Mouse (Mus musculus) CH12.LX (cell line): ENCODE data around the gene Cd70. TPM values are rescaled to one million over a fixed set of nuclear protein-coding genes. Genes with fewer than 3 reads are reported as not detected.
A peak's percentile ranks its signal among the peaks of the same experiment; 100 is the strongest.

Source experiments
- DNase-seq: peaks from one replicate; pipeline ENCODE4 v3.0.0-alpha.2; 2013; ENCODE audit errors: extremely low read depth
- H3K27ac ChIP-seq: 2 replicates; pipeline ENCODE4 v1.5.1; 2012; ENCODE audit warnings: low read depth, mild to moderate bottlenecking, control low read depth, moderate library complexity; ENCODE audit not compliant: insufficient read depth
- H3K27me3 ChIP-seq: replicated peaks from 2 replicates; pipeline ENCODE3; 2012; ENCODE audit warnings: inconsistent platforms
- H3K36me3 ChIP-seq, 2 experiments: replicated peaks in 1 of 2; 2 replicates each; pipeline versions ENCODE3 to v1.6.1; 2012; ENCODE audit warnings: inconsistent platforms in 1 of 2, low read length in 1 of 2, mild to moderate bottlenecking in 1 of 2, mixed read lengths in 1 of 2, moderate library complexity in 1 of 2; ENCODE audit not compliant: control insufficient read depth in 1 of 2, insufficient read depth in 1 of 2
- H3K4me1 ChIP-seq, 2 experiments: 2 replicates each; pipeline ENCODE4 v1.6.1; 2012; ENCODE audit warnings: inconsistent platforms in 1 of 2, moderate library complexity in 1 of 2; ENCODE audit not compliant: insufficient read depth in 2 of 2, control insufficient read depth in 1 of 2
- H3K4me2 ChIP-seq: 2 replicates; pipeline ENCODE4 v1.6.1; 2012; ENCODE audit warnings: low read depth, mild to moderate bottlenecking, control low read depth; ENCODE audit not compliant: poor library complexity, insufficient read depth, severe bottlenecking
- H3K4me3 ChIP-seq, 3 experiments: fragments of 150-350 bp in 1 of 3; sonication (generic) in 1 of 3; replicated peaks in 1 of 3; 2 replicates each; pipeline versions ENCODE3 to v1.5.1; 2011 to 2012; ENCODE audit warnings: low read depth in 2 of 3, low read length in 2 of 3, mild to moderate bottlenecking in 2 of 3, moderate library complexity in 2 of 3, control low read depth in 1 of 3, improper control_type of control experiment in 1 of 3, inconsistent platforms in 1 of 3, mixed read lengths in 1 of 3; ENCODE audit not compliant: poor library complexity in 1 of 3
- H3K79me2 ChIP-seq: replicated peaks from 2 replicates; pipeline ENCODE4 v1.6.1; 2012; ENCODE audit warnings: mild to moderate bottlenecking, moderate library complexity; ENCODE audit not compliant: control insufficient read depth, poor library complexity, insufficient read depth, severe bottlenecking; ENCODE audit errors: extremely low read depth
- H3K9ac ChIP-seq: 2 replicates; pipeline ENCODE4 v1.6.1; 2012; ENCODE audit warnings: low read depth, mild to moderate bottlenecking, control low read depth, moderate library complexity; ENCODE audit not compliant: insufficient read depth
- H3K9me3 ChIP-seq: replicated peaks from 2 replicates; pipeline ENCODE3; 2012; ENCODE audit warnings: low read length, inconsistent platforms, mixed read lengths
- BHLHE40 ChIP-seq: IDR thresholded peaks from 2 replicates; pipeline ENCODE4 v1.6.1; 2011; ENCODE audit warnings: mild to moderate bottlenecking, low read depth, low read length, improper control_type of control experiment
- CHD1 ChIP-seq: IDR thresholded peaks from 2 replicates; pipeline ENCODE4 v1.6.1; 2012; ENCODE audit warnings: low read depth, low read length, improper control_type of control experiment, inconsistent platforms
- CTCF ChIP-seq, 2 experiments: IDR thresholded peaks in 1 of 2; conservative IDR thresholded peaks in 1 of 2; 2 replicates each; pipeline ENCODE4 v1.5.1; 2011 to 2012; ENCODE audit warnings: low read depth in 2 of 2, low read length in 2 of 2, improper control_type of control experiment in 1 of 2, inconsistent platforms in 1 of 2, mild to moderate bottlenecking in 1 of 2, moderate library complexity in 1 of 2
- E2F4 ChIP-seq: IDR thresholded peaks from 2 replicates; pipeline ENCODE4 v1.6.1; 2011; ENCODE audit warnings: low read depth, low read length, improper control_type of control experiment; ENCODE audit not compliant: insufficient replicate concordance
- ELF1 ChIP-seq: IDR thresholded peaks from 2 replicates; pipeline ENCODE4 v1.6.1; 2014; ENCODE audit warnings: low read depth, mild to moderate bottlenecking, inconsistent platforms, low read length, improper control_type of control experiment
- EP300 ChIP-seq: IDR thresholded peaks from 2 replicates; pipeline ENCODE4 v1.6.1; 2011; ENCODE audit warnings: low read length, improper control_type of control experiment
- ETS1 ChIP-seq: conservative IDR thresholded peaks from 2 replicates; pipeline ENCODE4 v1.6.1; 2012; ENCODE audit warnings: low read depth, mild to moderate bottlenecking, inconsistent platforms, low read length, improper control_type of control experiment, moderate library complexity
- HCFC1 ChIP-seq: IDR thresholded peaks from 2 replicates; pipeline ENCODE4 v1.6.1; 2012; ENCODE audit warnings: low read depth, mild to moderate bottlenecking, inconsistent platforms, low read length, improper control_type of control experiment
- IRF4 ChIP-seq: IDR thresholded peaks from 2 replicates; pipeline ENCODE4 v1.6.1; 2014; ENCODE audit warnings: low read depth, mild to moderate bottlenecking, inconsistent platforms, low read length, improper control_type of control experiment
- JUN ChIP-seq: IDR thresholded peaks from 2 replicates; pipeline ENCODE4 v1.6.1; 2011; ENCODE audit warnings: low read depth, mild to moderate bottlenecking, low read length, improper control_type of control experiment, moderate library complexity; ENCODE audit not compliant: insufficient read depth
- JUND ChIP-seq: conservative IDR thresholded peaks from 2 replicates; pipeline ENCODE4 v1.6.1; 2011; ENCODE audit warnings: low read depth, low read length, improper control_type of control experiment
- KAT2A ChIP-seq: IDR thresholded peaks from 2 replicates; pipeline ENCODE4 v1.6.1; 2012; ENCODE audit warnings: low read length, improper control_type of control experiment, inconsistent platforms; ENCODE audit not compliant: insufficient replicate concordance
- MAFK ChIP-seq: IDR thresholded peaks from 2 replicates; pipeline ENCODE4 v1.6.1; 2011; ENCODE audit warnings: low read length, improper control_type of control experiment; ENCODE audit not compliant: insufficient replicate concordance
- MAX ChIP-seq: IDR thresholded peaks from 2 replicates; pipeline ENCODE4 v1.6.1; 2011; ENCODE audit warnings: low read length, improper control_type of control experiment
- MAZ ChIP-seq: IDR thresholded peaks from 2 replicates; pipeline ENCODE4 v1.6.1; 2012; ENCODE audit warnings: low read depth, mild to moderate bottlenecking, inconsistent platforms, low read length, improper control_type of control experiment, moderate library complexity
- MEF2A ChIP-seq: IDR thresholded peaks from 2 replicates; pipeline ENCODE4 v1.6.1; 2014; ENCODE audit warnings: low read depth, mild to moderate bottlenecking, inconsistent platforms, low read length, improper control_type of control experiment, borderline replicate concordance
- MXI1 ChIP-seq: IDR thresholded peaks from 2 replicates; pipeline ENCODE4 v1.6.1; 2011; ENCODE audit warnings: mild to moderate bottlenecking, low read depth, low read length, improper control_type of control experiment
- MYC ChIP-seq: IDR thresholded peaks from 2 replicates; pipeline ENCODE4 v1.6.1; 2011; ENCODE audit warnings: low read depth, mild to moderate bottlenecking, improper control_type of control experiment, low read length
- NELFE ChIP-seq: IDR thresholded peaks from 2 replicates; pipeline ENCODE4 v1.6.1; 2011; ENCODE audit warnings: low read depth, low read length, improper control_type of control experiment
- NRF1 ChIP-seq: IDR thresholded peaks from 2 replicates; pipeline ENCODE4 v1.6.1; 2014; ENCODE audit warnings: low read depth, mild to moderate bottlenecking, inconsistent platforms, low read length, improper control_type of control experiment, moderate library complexity
- PAX5 ChIP-seq: IDR thresholded peaks from 2 replicates; pipeline ENCODE4 v1.6.1; 2012; ENCODE audit warnings: low read length, inconsistent platforms, mixed read lengths
- POLR2A ChIP-seq: IDR thresholded peaks from 2 replicates; pipeline ENCODE4 v1.6.1; 2011; ENCODE audit warnings: low read depth, mild to moderate bottlenecking, improper control_type of control experiment, low read length
- POLR2AphosphoS2 ChIP-seq: IDR thresholded peaks from 2 replicates; pipeline ENCODE4 v1.6.1; 2011; ENCODE audit warnings: low read depth, low read length, improper control_type of control experiment
- RAD21 ChIP-seq: IDR thresholded peaks from 2 replicates; pipeline ENCODE4 v1.6.1; 2011; ENCODE audit warnings: low read depth, mild to moderate bottlenecking, low read length, improper control_type of control experiment, moderate library complexity
- RCOR1 ChIP-seq: conservative IDR thresholded peaks from 2 replicates; pipeline ENCODE4 v1.6.1; 2012; ENCODE audit warnings: low read depth, mild to moderate bottlenecking, inconsistent platforms, low read length, improper control_type of control experiment
- SIN3A ChIP-seq: IDR thresholded peaks from 2 replicates; pipeline ENCODE4 v1.6.1; 2012; ENCODE audit warnings: low read length, improper control_type of control experiment, inconsistent platforms
- SMC3 ChIP-seq: IDR thresholded peaks from 2 replicates; pipeline ENCODE4 v1.6.1; 2011; ENCODE audit warnings: low read depth, low read length, improper control_type of control experiment
- TBP ChIP-seq: conservative IDR thresholded peaks from 2 replicates; pipeline ENCODE4 v1.6.1; 2011; ENCODE audit warnings: low read depth, low read length, improper control_type of control experiment
- TCF12 ChIP-seq: IDR thresholded peaks from 2 replicates; pipeline ENCODE4 v1.6.1; 2014; ENCODE audit warnings: low read depth, mild to moderate bottlenecking, inconsistent platforms, low read length, improper control_type of control experiment
- UBTF ChIP-seq: IDR thresholded peaks from 2 replicates; pipeline ENCODE4 v1.6.1; 2012; ENCODE audit warnings: low read depth, mild to moderate bottlenecking, inconsistent platforms, low read length, improper control_type of control experiment, moderate library complexity
- USF1 ChIP-seq: IDR thresholded peaks from 2 replicates; pipeline ENCODE4 v1.6.1; 2014; ENCODE audit warnings: low read depth, mild to moderate bottlenecking, inconsistent platforms, low read length, improper control_type of control experiment
- ZC3H11A ChIP-seq: IDR thresholded peaks from 2 replicates; pipeline ENCODE4 v1.6.1; 2012; ENCODE audit warnings: low read depth, mild to moderate bottlenecking, inconsistent platforms, low read length, improper control_type of control experiment
- ZKSCAN1 ChIP-seq: IDR thresholded peaks from 2 replicates; pipeline ENCODE4 v1.6.1; 2012; ENCODE audit warnings: low read depth, inconsistent platforms, low read length, improper control_type of control experiment, borderline replicate concordance
- ZMIZ1 ChIP-seq: IDR thresholded peaks from 2 replicates; pipeline ENCODE4 v1.6.1; 2012; ENCODE audit warnings: low read depth, mild to moderate bottlenecking, inconsistent platforms, low read length, improper control_type of control experiment
- ZNF384 ChIP-seq: IDR thresholded peaks from 2 replicates; pipeline ENCODE4 v1.6.1; 2012; ENCODE audit warnings: low read depth, low read length, improper control_type of control experiment, inconsistent platforms
- dilution Hi-C: fragments of 300-500 bp; cut with MboI; formaldehyde crosslinking; loops from 2 replicates; pipeline ENCODE4 v1.14.3; 2020; ENCODE audit warnings: low sequenced_read_pairs; ENCODE audit not compliant: extremely low pct_unique_long_range_greater_than_20kb, extremely low pct_ligation_motif_present
- in situ Hi-C: fragments of 300-500 bp; cut with MboI; formaldehyde crosslinking; loops from 3 replicates; pipeline ENCODE4 v1.14.3; 2019; ENCODE audit warnings: low sequenced_read_pairs, low pct_ligation_motif_present, low pct_unique_long_range_greater_than_20kb, mixed read lengths
- polyA plus RNA-seq: library from polyadenylated mRNA; unstranded; fragments of >175 nt; gene quantifications from 2 replicates; pipeline ENCODE4 v1.2.1, GENCODE M21; 2012; ENCODE audit warnings: low read depth; ENCODE audit not compliant: insufficient read length
- total RNA-seq, 2 experiments: library from RNA; depleted of rRNA; stranded (reverse); fragments of 300-350 nt in 1 of 2; fragments of >200 nt in 1 of 2; gene quantifications; 2 replicates each; pipeline ENCODE4 v1.2.3; 2012 to 2014

Gene Cd70
- total and polyA plus RNA-seq, 3 experiments = 137 to 965 (median 321) TPM

DNA sequence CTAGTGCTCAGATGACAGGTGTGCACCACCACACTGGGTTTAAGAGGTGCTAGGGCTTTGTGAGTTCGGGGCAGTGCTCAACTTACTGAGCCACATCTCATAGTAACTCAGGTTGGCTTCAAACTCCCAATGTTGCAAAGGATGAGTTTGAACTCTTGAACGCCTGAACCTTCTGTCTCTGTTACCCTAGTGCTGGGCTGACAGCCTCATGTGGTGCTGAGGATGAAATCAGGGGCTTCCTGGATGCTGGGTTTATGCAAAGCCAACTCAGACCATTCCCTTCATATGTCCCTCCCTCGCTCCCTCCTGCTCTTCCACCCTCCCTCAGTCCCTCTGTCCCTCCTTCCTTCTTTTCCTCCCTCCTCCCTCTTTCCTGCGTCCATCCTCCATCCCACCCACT lies 1.2 kb downstream of the Cd70 start (continued):
- TF ChIP-seq UBTF (peak; percentile 16; the same call in 1 of the 2 replicates), HCFC1 (0 out of 2 replicates have a peak, but pooled peaks have one; percentile 13), PAX5 (no peak), E2F4 (no peak), SMC3 (0 out of 2 replicates have a peak, but pooled peaks have one; percentile 6), MAZ (peak; percentile 68; the same call in 1 of the 2 replicates), IRF4 (0 out of 2 replicates have a peak, but pooled peaks have one; percentile 33), MAX (peak; percentile 46; the same call in 1 of the 2 replicates)

GRCm38 (mm10) chr17:57145115-57145514 lies 4.5 kb downstream of the Cd70 start:
- no peak for DNase-seq
- TF ChIP-seq TBP (no peak), CHD1 (peak; percentile 92), RCOR1 (0 out of 2 replicates have a peak, but pooled peaks have one; percentile 25), ZNF384 (no peak), ZKSCAN1 (no peak), MAFK (no peak), HCFC1 (peak; percentile 20; the same call in 1 of the 2 replicates), CTCF (conservative IDR thresholded peaks at IDR 0.05 in 1 of 2, IDR thresholded peaks at IDR 0.05 in 1 of 2; ENCODE audit: low read depth in 2 of 2, low read length in 2 of 2) (no peak), SIN3A (peak; percentile 53; the same call in 1 of the 2 replicates), BHLHE40 (no peak), EP300 (no peak), ZC3H11A (no peak), ELF1 (no peak), TCF12 (no peak), JUND (no peak), USF1 (no peak), MAZ (0 out of 2 replicates have a peak, but pooled peaks have one; percentile 5), ZMIZ1 (no peak; the same call in 1 of the 2 replicates), NELFE (no peak), MAX (no peak), RAD21 (no peak; the same call in none of the 2 replicates), ETS1 (no peak), PAX5 (no peak), SMC3 (no peak), MXI1 (no peak; the same call in 1 of the 2 replicates), JUN (no peak), E2F4 (no peak), NRF1 (no peak), POLR2AphosphoS2 (no peak; the same call in 1 of the 2 replicates), KAT2A (no peak), IRF4 (no peak; the same call in 1 of the 2 replicates), MEF2A (no peak), UBTF (no peak), POLR2A (no peak; the same call in 1 of the 2 replicates), MYC (0 out of 2 replicates have a peak, but pooled peaks have one; percentile 17)

More at GRCm38 (mm10) chr17:57145115-57145514, 4.5 kb downstream of the Cd70 start:
- Histone ChIP-seq H3K4me2 (peak overlapping the region; percentile 58), H3K9me3 (no peaks in the 10 kb centered on the region), H3K4me1 (peaks cover 27 to 51% of the 10 kb centered on the region in 2 experiments), H3K79me2 (peaks cover 56% of the 10 kb centered on the region), H3K27me3 (no peaks in the 10 kb centered on the region), H3K9ac (peak overlapping the region; percentile 99; the same call in 1 of the 2 replicates), H3K36me3 (peaks cover 48 to 79% of the 10 kb centered on the region in 2 experiments), H3K27ac (peak overlapping the region; percentile 98), H3K4me3 (peak overlapping the region; percentile 10 to 90 (median 36))
- dilution Hi-C loops (no loop called here), in situ Hi-C loops (no loop called here)
